Mouse (Mus musculus) bone marrow, adult 2 months (tissue): Measurements from ENCODE around the gene Atp6v1fnb.

Experiments
- CTCF ChIP-seq: fragments of 200-500 bp; IDR thresholded peaks from 2 replicates; pipeline ENCODE4 v1.5.1; 2011; ENCODE audit warnings: low read length, control low read depth; ENCODE audit not compliant: control insufficient read depth, insufficient read depth
- POLR2A ChIP-seq: fragments of 200-500 bp; IDR thresholded peaks from 2 replicates; pipeline ENCODE4 v1.6.1; 2011; ENCODE audit warnings: low read depth, mild to moderate bottlenecking, control low read depth, low read length, borderline replicate concordance; ENCODE audit not compliant: control insufficient read depth

DNA sequence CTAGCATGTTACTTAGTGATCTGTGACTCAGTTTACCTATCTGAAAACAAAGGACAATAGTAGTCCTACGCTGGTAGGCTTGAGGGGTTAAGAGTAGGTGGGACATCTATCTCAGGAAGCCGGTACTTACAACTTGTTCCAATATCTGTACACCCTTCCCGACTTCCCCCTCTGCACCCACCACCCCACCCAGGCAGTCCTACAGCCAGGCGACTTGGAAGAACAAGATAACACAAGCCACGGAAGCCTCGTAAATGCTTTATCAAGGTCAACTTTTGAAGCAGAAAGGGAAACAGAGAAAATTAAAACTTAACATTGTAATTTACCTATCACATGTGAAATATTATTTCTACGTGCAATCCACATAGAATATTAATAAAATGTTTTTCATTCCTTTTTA, 28.9 kb downstream of the Atp6v1fnb start:
- no peak for TF ChIP-seq POLR2A
- no peak for TF ChIP-seq CTCF
